Comparison of ENCODE assay signal across 16 mouse cellular contexts in genomic region chr9:61520136-61520535, GRCm38 (mm10).
"Had no signal": no experiment of that assay in that cellular context is flagged by ENCODE, and none has a peak within 500 bp of the region (broad histone marks: within the 10 kb centered on the region; RNA-seq: fewer than 3 reads in every experiment).

No protein-coding gene starts in this region.

- DNase-seq: cerebellum, adult 9-10 months; cerebellum, adult 9-11 months; cerebellum, postnatal 10 days; cerebellum, postnatal 14 days; cerebellum, postnatal 25 days; cerebellum, postnatal 36 days; embryo, embryonic 11 days; forebrain, postnatal 0 days; gastrocnemius, adult 2 months; gastrocnemius, postnatal 10 days; gastrocnemius, postnatal 14 days; gastrocnemius, postnatal 25 days; gastrocnemius, postnatal 36 days; heart, adult 11 months; heart, adult 18-20 months; heart, adult 2 months had no signal
